Mouse (Mus musculus): ENCODE data around the gene Fam19a2. TPM values are rescaled to one million over a fixed set of nuclear protein-coding genes. Genes with fewer than 3 reads are reported as not detected.

Gene Fam19a2
- total and polyA plus RNA-seq, 2 experiments from 2014 or later = 62.9 to 134 TPM

DNA sequence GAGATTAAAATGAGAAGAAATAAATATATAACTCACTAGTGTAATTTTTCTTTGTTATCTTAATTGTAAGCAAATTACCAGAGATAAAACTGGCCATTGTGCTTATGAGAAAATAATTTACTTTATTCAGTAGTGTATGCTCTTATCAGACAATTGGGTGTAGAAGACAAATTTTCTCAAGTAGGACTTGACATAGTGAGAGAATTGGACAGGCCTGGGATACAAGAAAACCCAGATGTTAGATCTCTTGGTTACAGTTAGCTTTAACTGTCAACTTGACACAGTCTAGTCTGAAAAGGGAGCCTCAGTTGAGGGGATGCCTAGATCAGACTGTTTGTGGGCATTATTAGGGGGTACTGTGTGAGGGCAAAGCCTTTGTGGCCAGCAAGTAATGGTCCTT is 373.7 kb downstream of the Fam19a2 start:
- no peak for DNase-seq

DNA sequence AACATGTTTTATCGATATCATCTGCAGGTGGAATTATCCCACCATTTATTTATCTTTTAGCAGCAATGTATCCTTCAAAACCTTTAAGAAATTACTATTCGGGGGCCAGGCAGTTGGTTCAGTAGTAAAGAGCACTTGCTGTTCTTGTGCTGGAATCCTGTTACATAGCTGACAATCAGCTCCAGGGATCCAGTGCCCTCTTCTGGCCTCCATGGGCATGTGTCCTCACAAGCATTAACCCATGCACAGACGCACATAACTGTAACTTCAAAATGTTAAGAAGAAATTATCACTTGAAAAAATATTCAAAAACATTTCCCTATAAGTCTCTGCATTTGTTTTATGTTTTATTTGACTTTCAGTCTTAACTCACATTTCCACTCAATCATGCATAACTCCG is 381.8 kb downstream of the Fam19a2 start:
- 90% methylated on average over 4 of the region's 4 CpGs for WGBS
- H3K4me1 ChIP-seq (ENCODE audit: insufficient read depth) = no peaks in the 10 kb centered on the region
- H3K27ac ChIP-seq (ENCODE audit: low read depth, low read length) = no peak overlapping the region
- no peak overlapping the region for H3K4me2 ChIP-seq (ENCODE audit: low read depth)
- H3K27me3 ChIP-seq (ENCODE audit: insufficient read depth, low read length) = no peaks in the 10 kb centered on the region
- no peaks in the 10 kb centered on the region for H3K36me3 ChIP-seq (ENCODE audit: insufficient read depth)
- H3K9ac ChIP-seq = no peak overlapping the region
- ATAC-seq = no peak
- DNase-seq = no peak
- H3K9me3 ChIP-seq (ENCODE audit: low read length) = no peaks in the 10 kb centered on the region
- TF ChIP-seq CTCF (IDR thresholded peaks at IDR 0.05; ENCODE audit: low read depth) = peak; percentile 26; the same call in 1 of the 2 replicates
- H3K4me3 ChIP-seq (ENCODE audit: low read depth, low read length) = no peak overlapping the region

More for the DNA sequence above, 373.7 kb downstream of the Fam19a2 start:
- TF ChIP-seq CTCF (IDR thresholded peaks at IDR 0.05; ENCODE audit: low read depth) = no peak
- no peaks in the 10 kb centered on the region for H3K36me3 ChIP-seq (ENCODE audit: insufficient read depth)
- no peak overlapping the region for H3K27ac ChIP-seq (ENCODE audit: low read depth, low read length)
- no peaks in the 10 kb centered on the region for H3K27me3 ChIP-seq (ENCODE audit: insufficient read depth, low read length)
- no peaks in the 10 kb centered on the region for H3K4me1 ChIP-seq (ENCODE audit: insufficient read depth)
- no peak overlapping the region for H3K4me2 ChIP-seq (ENCODE audit: low read depth)
- ATAC-seq = no peak
- no peaks in the 10 kb centered on the region for H3K9me3 ChIP-seq (ENCODE audit: low read length)
- no peak overlapping the region for H3K4me3 ChIP-seq (ENCODE audit: low read depth, low read length)
- H3K9ac ChIP-seq = no peak overlapping the region

DNA sequence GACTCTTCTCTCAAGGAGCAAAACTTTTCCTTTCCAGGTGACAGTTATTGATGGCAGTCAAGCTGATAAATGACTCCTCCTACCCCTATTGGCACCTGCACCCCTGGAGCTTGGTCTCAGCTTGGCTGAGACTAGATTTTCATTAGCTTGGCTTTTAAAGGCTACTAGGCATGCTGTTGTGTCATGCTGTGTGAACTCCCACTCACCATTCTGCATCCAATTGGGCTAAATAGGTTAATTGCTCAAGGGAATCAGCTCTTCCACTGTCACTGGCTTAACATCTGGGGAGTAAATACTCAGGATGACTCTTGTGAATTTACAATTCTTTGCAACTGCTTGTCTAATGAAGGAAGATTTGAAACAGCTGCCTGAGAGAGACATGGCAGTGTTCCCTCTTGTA is 407.4 kb downstream of the Fam19a2 start:
- H3K4me3 ChIP-seq (ENCODE audit: low read depth, low read length) = no peak overlapping the region
- ATAC-seq (no peak), DNase-seq (no peak)
- H3K9ac ChIP-seq = no peak overlapping the region
- no peak for TF ChIP-seq CTCF (IDR thresholded peaks at IDR 0.05; ENCODE audit: low read depth)
- H3K4me2 ChIP-seq (ENCODE audit: low read depth) = no peak overlapping the region
- H3K36me3 ChIP-seq (ENCODE audit: insufficient read depth) = no peaks in the 10 kb centered on the region
- H3K27me3 ChIP-seq (ENCODE audit: insufficient read depth, low read length) = no peaks in the 10 kb centered on the region
- no peaks in the 10 kb centered on the region for H3K9me3 ChIP-seq (ENCODE audit: low read length)
- no peaks in the 10 kb centered on the region for H3K4me1 ChIP-seq (ENCODE audit: insufficient read depth)
- no peak overlapping the region for H3K27ac ChIP-seq (ENCODE audit: low read depth, low read length)

- DNase-seq (no peak), ATAC-seq (no peak)
- Histone ChIP-seq H3K27ac (ENCODE audit: low read depth, low read length) (no peak overlapping the region), H3K4me2 (ENCODE audit: low read depth) (no peak overlapping the region), H3K4me1 (ENCODE audit: insufficient read depth) (no peaks in the 10 kb centered on the region), H3K9ac (no peak overlapping the region), H3K36me3 (ENCODE audit: insufficient read depth) (no peaks in the 10 kb centered on the region), H3K4me3 (ENCODE audit: low read depth, low read length) (no peak overlapping the region), H3K27me3 (ENCODE audit: insufficient read depth, low read length) (no peaks in the 10 kb centered on the region), H3K9me3 (ENCODE audit: low read length) (no peaks in the 10 kb centered on the region)
- TF ChIP-seq CTCF (IDR thresholded peaks at IDR 0.05; ENCODE audit: low read depth) = no peak
- 7% methylated on average over 7 of the region's 7 CpGs for WGBS
Observed at GRCm38 (mm10) chr10:123678284-123678864, 414.6 kb downstream of the Fam19a2 start.

- ATAC-seq (no peak), DNase-seq (no peak)
- Histone ChIP-seq H3K27ac (ENCODE audit: low read depth, low read length) (no peak overlapping the region), H3K4me3 (ENCODE audit: low read depth, low read length) (no peak overlapping the region), H3K27me3 (ENCODE audit: insufficient read depth, low read length) (no peaks in the 10 kb centered on the region), H3K9me3 (ENCODE audit: low read length) (no peaks in the 10 kb centered on the region), H3K4me1 (ENCODE audit: insufficient read depth) (no peaks in the 10 kb centered on the region), H3K4me2 (ENCODE audit: low read depth) (no peak overlapping the region), H3K36me3 (ENCODE audit: insufficient read depth) (no peaks in the 10 kb centered on the region), H3K9ac (no peak overlapping the region)
- TF ChIP-seq CTCF (IDR thresholded peaks at IDR 0.05; ENCODE audit: low read depth) = no peak
- WGBS = 77% methylated on average over 9 of the region's 9 CpGs
Observed at GRCm38 (mm10) chr10:123682718-123683255, 419.0 kb downstream of the Fam19a2 start.

DNA sequence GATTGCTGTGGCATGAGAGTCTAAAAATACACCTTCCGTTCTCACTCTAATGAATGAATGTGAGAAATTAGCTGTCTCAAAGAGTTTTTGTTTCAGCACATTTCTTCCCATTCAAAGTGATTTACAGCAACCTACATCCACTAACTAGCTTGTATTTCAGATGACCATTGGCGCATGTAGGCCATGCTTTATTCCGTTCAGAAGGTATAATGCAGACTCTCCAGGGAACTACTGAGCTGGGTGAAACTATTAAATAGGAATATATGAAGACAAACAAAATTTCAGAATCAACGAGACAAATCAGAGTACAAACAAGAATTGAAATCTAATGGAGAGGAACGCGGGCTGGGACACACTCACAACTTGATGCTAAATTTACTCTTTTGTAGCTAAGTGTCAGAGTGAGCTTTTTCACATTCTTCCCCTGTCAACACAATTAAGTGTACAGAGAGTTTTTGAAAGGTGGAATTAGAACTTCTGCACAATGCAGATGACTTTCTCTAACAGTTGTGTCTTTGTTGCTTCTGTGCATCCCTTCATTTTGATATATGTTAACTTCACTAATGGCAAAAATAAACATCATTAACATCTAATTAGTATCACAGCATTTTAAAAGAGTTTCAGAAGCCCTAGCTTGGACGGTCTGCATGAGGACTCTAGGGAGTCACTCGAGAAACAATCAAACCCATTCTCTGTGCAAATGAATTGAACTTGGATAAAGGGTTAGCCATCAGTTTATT is 428.6 kb downstream of the Fam19a2 start:
- no peaks in the 10 kb centered on the region for H3K27me3 ChIP-seq (ENCODE audit: insufficient read depth, low read length)
- H3K36me3 ChIP-seq (ENCODE audit: insufficient read depth) = no peaks in the 10 kb centered on the region
- no peak overlapping the region for H3K27ac ChIP-seq (ENCODE audit: low read depth, low read length)
- H3K9me3 ChIP-seq (ENCODE audit: low read length) = no peaks in the 10 kb centered on the region
- H3K9ac ChIP-seq = no peak overlapping the region
- no peaks in the 10 kb centered on the region for H3K4me1 ChIP-seq (ENCODE audit: insufficient read depth)
- TF ChIP-seq CTCF (IDR thresholded peaks at IDR 0.05; ENCODE audit: low read depth) = no peak
- 23% methylated on average over 8 of the region's 8 CpGs for WGBS
- H3K4me3 ChIP-seq (ENCODE audit: low read depth, low read length) = no peak overlapping the region
- H3K4me2 ChIP-seq (ENCODE audit: low read depth) = no peak overlapping the region
- ATAC-seq (no peak), DNase-seq (no peak)

GRCm38 (mm10) chr10:123692926-123693224 is 429.1 kb downstream of the Fam19a2 start:
- DNase-seq (no peak), ATAC-seq (no peak)
- Histone ChIP-seq H3K27me3 (ENCODE audit: insufficient read depth, low read length) (no peaks in the 10 kb centered on the region), H3K9me3 (ENCODE audit: low read length) (no peaks in the 10 kb centered on the region), H3K27ac (ENCODE audit: low read depth, low read length) (no peak overlapping the region), H3K9ac (no peak overlapping the region), H3K4me3 (ENCODE audit: low read depth, low read length) (no peak overlapping the region), H3K4me2 (ENCODE audit: low read depth) (no peak overlapping the region), H3K36me3 (ENCODE audit: insufficient read depth) (no peaks in the 10 kb centered on the region), H3K4me1 (ENCODE audit: insufficient read depth) (no peaks in the 10 kb centered on the region)
- 71% methylated on average over 4 of the region's 4 CpGs for WGBS
- TF ChIP-seq CTCF (IDR thresholded peaks at IDR 0.05; ENCODE audit: low read depth) = no peak
